Mouse (Mus musculus): Measurements from ENCODE around the gene Kiss1r. TPM values are rescaled to one million over a fixed set of nuclear protein-coding genes. Genes with fewer than 3 reads are reported as not detected.
"Not testable (repeated sequence)": the region's sequence is repeated elsewhere in the genome, so short reads cannot be mapped to it uniquely, and the experiment has no call there.

Gene Kiss1r
- 1 to 10 TPM; 6.6 to 6.7 TPM for total RNA-seq (2021)

DNA sequence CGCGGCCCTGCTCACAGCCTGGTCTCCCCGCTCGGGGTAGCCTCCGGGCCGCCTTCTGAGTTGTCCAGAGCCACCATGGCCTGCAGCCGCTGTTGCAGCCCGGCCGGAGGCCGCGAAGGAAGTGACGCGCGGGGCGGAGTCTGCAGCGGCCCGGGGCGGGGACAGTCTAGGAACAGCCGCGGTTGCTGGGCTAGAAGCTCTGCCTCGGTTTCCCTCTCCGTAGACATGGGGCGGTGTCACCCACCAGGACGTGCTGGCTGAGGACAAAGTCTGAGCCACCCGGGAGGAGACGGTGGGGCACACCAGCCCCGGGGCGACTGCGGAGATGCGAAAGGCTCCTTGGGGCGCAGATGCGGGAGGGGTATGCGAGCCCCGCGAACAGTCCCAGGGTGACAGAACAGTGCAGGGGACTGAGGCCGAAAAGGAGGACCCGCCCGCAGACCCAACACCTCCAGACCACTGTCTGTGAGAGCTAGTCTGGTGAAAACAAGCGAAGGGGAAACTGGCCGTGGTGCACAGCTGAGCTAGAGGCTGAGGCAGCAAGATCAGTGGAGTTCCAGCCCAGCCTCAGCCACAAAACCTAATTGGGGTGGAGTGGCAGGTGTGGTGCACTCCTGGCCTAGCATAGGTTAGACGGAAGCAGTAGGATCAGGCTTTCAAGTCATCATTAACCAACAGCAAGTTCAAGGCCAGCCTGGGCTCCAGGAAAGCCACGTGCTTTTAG is at the start of gene Kiss1r:
Kiss1r (plus strand) TSS at position 164 of the 724 bp plus-strand sequence.
- DNase-seq (ENCODE audit: extremely low spot score in 1 of 2, low spot score in 1 of 2), result peak; percentile 76 to 86

DNA sequence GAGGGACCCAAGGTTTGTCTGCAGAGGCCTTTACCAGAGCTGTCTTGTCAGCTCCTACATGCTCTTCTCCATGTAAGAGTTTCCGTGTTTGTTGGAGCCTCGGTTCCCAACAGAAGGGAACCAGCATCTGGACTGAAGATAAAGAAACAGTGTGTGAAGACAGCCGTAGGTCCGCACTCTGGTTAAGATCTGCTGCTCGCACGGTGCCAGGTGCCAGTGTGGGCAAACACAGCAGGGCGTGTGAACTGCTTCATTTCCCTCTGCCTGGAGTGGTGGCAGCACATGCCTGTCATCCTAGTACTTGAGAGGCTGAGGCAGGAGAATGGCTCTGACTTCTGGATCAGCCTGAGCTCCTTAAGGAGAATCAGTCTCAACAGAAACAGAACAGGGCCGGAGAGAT is 44.9 kb upstream of the Kiss1r start:
- DNase-seq (ENCODE audit: extremely low spot score in 1 of 2, low spot score in 1 of 2), result no peak

DNA sequence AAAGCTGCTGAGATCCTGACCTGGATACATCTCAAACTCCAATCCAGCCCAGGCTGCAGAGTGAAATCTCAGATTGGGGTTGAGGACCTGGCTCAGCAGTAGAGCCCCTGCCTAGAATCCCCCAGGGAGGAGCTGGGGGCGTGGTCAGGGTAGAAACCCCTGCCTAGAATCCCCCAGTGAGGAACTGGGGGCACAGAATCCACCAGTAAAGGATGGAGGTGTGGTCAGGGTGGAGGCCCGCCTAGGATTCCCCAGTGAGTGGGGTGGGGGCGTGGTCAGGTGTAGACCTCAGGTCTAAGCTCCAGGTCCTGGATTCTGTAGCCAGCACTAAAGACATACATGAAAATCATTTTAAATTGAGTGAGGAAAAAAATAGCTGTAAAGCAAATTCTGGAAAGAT is 43.9 kb upstream of the Kiss1r start:
- DNase-seq (ENCODE audit: extremely low spot score in 1 of 2, low spot score in 1 of 2), result no peak

DNA sequence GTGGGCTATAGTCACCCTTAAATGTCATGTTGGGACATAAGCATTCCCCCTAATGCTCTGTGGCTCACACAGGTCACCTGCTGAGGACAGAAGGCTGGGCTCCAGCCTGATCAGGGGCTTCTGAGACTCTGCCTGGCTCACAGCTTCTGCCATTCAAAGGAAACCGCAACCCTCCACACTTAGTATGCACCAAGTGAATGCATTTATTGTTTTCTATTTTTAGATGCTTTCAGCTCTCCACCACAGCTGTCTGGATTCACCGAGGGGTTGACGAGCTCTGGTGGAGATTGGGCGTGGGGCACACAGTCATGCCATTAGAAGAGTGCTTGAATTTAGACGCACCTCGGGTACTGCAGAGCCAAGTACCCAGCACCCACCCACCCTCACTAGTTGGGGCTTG is 43.5 kb upstream of the Kiss1r start:
- no peak for DNase-seq (ENCODE audit: extremely low spot score in 1 of 2, low spot score in 1 of 2)

DNA sequence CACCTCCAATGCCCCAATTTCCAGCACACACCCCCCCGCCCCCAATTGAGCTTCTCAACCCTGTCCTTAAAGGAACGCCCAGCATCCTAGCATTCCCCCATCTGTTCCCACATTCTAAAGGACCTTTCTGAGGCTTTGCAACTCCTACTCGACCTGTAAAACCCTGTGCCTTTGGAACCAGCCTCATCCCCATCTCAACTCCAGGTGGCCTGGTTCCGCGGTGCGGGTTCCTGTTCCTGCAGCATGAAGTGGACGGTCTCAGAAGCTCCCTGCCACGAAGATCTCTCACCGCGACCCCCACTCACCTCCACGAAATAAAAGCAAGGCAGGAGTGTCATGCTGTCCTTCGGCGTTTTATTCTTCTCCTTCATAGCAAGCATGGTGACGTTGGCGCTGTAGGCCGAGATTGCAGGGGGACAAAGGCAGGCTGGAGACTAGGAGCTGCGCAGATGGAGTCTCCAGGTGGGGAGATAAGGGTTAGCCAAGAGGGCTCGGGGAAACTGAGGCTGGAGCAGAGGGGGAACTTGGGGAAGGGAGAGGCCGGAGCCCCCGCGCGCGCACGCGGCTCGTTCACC is 43.0 kb upstream of the Kiss1r start:
- DNase-seq (ENCODE audit: extremely low spot score in 1 of 2, low spot score in 1 of 2), result no peak

DNA sequence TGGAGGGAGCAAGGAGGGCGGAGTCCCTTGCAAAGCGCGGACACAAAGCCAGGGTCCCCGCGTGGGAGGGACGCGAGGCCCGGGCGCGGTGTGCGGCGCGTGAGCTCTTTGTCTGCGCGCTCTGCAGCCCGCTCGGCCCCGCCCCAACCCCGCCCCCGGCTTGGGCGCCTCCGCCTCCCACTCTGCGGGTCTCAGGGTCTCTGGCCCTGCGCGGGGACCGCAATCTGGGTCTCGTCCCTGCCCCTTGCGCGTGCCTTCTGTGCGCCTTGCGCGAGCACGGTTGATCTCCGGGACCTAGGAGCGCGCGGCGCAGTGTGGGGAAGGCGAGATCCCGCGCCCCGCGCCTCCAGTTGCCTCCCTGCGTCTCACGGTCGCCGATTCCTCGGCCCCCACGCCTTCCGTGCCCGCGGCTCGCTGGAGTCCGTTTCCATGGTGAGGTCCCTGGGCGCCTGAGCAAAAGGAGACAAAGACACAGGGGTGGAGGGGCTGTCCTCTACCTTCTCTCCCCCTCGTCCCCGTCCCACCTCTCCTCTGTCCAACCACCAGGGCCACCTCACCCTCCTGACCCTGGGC is 42.4 kb upstream of the Kiss1r start, which contains the start of the genes Prtn3 and Plppr3:
Prtn3 (plus strand) TSS at position 187 of the 573 bp plus-strand sequence.
Plppr3 (minus strand) TSS at position 345 of the 573 bp plus-strand sequence.
- no peak for DNase-seq (ENCODE audit: extremely low spot score in 1 of 2, low spot score in 1 of 2)

DNA sequence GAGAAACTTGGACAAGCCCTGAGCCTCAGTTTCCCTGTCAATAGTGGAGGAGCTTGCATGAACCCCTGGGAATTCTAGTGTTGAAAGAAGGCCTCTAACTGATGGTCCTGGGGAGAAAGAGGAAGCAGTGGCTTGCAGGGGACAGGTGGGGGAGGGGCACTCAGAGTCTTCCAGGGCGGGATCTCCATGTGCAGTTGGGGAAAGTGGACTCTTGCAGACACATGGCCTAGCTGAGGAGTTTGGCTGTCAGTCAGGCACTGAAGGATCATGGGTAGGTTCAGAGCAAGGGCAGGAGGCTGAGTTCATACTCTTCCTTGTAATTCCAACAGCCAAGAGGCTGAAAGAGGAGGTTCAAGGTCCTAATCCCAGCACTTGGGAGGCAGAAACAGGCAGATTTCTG is 39.6 kb upstream of the Kiss1r start:
- DNase-seq (ENCODE audit: extremely low spot score in 1 of 2, low spot score in 1 of 2), result no peak

DNA sequence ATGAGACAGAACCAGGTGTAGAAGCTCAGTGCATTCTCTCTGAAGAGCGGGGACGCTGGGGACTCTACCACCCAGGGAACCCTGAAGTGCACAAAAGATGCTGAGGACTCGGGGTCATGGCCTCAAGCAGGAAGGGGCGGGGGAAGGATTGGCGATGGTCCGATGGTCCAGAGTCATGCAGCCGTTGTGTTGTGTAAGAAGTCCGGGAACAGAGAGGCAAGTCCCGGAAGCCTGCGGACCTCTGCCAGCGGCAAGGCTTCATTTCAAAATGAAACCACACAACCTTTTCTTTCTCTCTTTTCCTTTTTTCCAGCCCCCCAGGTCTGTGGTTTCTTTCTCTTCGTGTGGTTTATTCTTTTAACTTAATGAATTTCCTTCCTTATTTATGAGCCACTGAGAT is 39.0 kb upstream of the Kiss1r start:
- DNase-seq (ENCODE audit: extremely low spot score in 1 of 2, low spot score in 1 of 2), result no peak

DNA sequence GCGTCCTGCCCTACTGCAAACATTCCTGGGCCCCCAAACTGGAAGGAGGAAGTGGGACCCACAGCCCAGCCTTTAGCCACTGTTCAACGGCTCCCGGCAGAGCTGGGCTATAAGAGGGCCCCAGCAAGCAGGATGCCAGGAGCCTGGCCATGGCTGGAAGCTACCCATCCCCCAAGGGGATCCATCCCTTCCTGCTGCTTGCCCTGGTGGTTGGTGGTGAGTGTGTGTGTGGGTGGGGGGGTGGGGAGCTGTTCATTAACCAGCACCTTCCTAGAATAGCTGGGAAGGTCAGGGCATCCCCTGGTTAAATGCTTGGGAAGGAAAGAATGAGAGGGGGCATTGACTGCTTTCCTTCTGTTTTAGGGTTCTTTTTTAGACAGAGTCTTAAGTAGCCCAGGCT is 37.2 kb upstream of the Kiss1r start:
- no peak for DNase-seq (ENCODE audit: extremely low spot score in 1 of 2, low spot score in 1 of 2)

DNA sequence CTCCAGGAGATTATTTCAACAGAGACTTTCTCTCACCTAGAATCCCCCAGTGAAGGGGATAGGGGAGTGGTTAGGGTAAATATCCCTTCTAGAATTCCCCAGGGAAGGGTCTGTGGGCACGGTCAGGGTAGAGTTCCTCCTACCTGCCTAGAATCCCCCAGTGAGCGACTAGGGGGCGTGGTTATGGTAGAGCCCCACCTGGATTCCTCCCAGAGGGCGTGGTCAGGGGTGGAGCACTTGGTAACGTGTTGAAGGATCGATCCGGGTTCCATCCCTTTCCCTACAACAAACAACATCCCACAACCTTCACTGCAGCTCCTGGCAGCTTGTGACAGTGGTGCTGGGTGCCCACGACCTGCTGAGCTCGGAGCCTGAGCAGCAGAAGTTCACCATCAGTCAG is 36.0 kb upstream of the Kiss1r start:
- no peak for DNase-seq (ENCODE audit: extremely low spot score in 1 of 2, low spot score in 1 of 2)

DNA sequence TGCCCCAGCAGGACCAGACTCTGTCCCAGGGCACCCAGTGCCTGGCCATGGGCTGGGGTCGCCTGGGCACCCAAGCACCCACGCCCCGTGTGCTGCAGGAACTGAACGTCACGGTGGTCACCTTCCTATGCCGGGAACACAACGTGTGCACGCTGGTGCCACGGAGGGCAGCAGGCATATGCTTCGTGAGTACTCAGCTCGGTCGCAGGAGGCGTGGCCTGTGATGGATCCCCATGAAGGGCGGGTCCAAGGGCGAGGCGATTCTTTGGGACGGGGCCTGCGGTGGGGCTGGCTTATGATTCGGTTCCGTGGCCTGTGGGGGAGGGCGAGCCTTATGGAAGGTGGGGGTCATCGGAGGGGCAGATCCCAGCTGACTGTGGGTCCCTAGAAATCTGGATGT is 34.8 kb upstream of the Kiss1r start:
- DNase-seq (ENCODE audit: extremely low spot score in 1 of 2, low spot score in 1 of 2), result no peak

DNA sequence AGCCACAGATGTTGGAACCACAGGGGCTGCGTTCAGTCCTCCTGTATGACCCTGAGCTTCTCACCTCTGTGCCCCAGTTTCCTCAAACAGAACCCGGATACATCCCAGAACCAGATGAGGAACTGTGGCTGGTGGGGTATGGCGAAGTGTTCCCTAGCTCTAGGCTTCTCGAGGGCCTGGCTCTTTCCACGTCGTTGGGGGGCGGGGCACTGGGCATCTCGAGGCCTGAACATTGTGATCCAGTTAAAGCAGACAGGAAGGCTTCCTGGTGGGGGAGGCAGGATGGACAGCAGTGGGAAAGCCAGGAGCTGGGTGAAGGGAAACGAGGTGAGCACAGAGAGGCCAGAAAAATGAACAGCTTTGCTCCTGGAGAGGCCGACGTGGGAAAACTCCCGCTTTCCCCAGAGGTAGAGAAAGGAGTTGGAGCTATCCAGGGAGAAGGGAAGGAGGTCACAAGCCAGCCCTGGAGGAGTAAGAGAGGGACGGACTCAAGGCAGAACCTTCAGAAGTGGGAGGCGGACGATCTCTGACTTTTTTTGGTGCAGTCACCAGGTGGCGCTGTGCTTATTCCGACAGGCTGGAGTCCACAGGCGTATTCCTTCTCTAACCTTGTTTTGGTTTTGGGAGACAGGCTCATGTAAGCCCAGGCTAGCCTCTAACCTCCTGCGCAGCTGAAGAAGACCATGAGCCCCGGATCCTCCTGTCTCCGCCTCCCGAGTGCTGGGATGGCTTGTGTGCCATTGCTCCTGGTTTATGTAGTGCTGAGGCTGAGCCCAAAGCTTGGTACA is 33.3 kb upstream of the Kiss1r start:
- peak; percentile 59 to 88 for DNase-seq (ENCODE audit: extremely low spot score in 1 of 2, low spot score in 1 of 2)

DNA sequence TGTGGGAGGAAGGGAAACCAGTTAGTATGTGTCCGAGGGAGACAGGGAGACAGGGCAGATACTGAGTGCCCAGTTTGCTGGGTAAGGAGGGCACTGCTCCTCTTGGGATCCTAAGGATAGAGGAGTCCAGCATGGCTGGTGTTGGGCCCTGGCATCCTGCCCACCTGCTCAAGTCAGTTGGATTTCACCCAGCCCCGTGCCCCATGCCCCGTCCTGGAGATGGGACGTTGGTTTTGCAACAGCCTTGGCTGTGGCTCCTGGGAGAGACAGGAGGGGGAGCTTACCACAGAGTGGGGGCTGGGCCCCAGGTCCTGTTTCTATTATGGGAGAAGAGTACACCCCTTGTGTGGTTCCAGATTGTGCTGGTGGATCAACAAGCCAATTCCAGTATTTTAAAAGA is 32.3 kb upstream of the Kiss1r start:
- DNase-seq (ENCODE audit: extremely low spot score in 1 of 2, low spot score in 1 of 2), result no peak

DNA sequence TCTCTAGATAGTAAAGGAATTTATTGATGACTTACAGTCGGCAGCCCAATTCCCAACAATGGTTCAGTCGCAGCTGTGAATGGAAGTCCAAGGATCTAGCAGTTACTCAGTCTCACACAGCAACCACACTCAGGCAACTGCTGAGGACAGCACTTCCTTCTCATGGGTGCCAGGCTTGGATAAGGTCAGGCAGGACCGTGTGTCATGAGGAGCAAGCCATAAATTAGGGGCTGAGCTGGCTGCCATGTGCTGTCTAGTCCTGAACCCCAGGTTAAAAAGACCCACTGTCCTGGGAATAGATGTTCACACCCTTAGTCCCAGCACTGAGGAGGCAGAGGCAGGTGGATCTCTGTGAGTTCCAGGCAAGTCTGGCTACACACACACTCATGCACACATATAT is 31.8 kb upstream of the Kiss1r start:
- DNase-seq (ENCODE audit: extremely low spot score in 1 of 2, low spot score in 1 of 2), result not testable (repeated sequence)

DNA sequence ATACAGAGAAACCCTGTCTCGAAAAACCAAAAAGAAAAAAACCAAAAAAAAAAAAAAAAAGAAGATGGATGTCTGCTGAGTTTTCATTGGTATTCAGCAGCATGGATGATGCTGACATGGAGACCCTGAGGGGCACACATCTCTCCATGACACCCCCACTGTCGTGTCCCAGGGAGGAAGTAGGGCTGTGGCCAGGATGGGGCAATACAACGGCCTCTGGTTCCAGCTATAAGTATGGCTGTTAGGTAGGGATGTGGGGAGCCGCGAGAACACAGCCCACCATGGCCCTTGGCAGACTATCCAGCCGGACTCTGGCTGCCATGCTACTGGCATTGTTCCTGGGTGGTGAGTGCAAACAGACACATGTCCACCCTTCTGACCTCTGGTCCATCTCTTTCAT is 30.7 kb upstream of the Kiss1r start, which contains the start of gene Elane:
Elane (plus strand) TSS at position 194 of the 400 bp plus-strand sequence.
- no peak for DNase-seq (ENCODE audit: extremely low spot score in 1 of 2, low spot score in 1 of 2)

DNA sequence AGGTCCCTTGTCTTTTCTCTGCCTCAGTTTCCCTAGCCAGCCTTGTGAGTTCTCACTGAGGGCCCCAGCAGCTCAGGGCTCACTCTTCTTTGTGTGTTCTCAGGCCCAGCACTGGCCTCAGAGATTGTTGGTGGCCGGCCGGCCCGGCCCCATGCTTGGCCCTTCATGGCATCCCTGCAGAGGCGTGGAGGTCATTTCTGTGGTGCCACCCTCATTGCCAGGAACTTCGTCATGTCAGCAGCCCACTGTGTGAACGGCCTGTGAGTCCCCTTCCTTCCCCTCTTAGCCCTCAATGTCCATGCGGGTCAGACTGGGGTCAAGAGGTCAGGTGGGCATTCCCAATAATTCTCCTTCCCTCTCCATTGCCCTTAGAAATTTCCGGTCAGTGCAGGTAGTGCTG is 30.2 kb upstream of the Kiss1r start:
- DNase-seq (ENCODE audit: extremely low spot score in 1 of 2, low spot score in 1 of 2), result no peak

DNA sequence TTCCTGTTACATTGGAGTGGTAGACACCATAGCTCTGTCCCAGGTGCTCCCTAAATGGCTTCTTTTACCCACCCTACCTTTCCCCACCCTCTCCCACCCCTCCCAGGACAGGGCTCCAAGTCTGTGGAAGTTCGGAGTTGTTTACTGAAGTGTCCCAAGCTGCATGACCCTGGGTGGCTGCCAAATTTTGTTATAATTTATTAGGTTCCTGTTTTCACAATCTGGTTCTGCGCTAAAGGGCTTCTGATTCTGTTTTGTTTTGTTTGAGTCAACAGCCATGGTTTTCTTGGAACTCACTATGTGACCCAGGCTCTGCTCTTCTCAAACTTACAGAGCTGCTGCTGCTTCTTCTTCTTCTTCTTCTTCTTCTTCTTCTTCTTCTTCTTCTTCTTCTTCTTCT is 27.4 kb upstream of the Kiss1r start:
- no peak for DNase-seq (ENCODE audit: extremely low spot score in 1 of 2, low spot score in 1 of 2)

DNA sequence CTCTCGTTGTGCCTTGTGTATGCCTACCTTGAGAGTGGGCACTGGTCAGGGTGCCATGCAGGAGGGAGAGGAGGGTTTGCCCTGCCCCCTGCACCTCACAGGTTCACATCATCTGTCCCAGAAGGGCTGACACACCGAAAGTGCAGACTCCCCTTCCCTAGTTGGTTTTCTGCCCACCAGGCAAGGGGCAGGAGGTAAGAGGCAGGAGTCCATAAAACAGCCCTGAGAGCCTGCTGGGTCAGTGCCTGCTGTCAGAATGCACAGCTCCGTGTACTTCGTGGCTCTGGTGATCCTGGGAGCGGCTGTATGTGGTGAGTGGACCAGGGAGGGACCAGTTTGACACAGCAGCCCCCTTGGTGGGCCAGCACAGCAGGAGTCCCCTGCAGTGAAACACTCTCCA is 26.1 kb upstream of the Kiss1r start, which contains the start of gene Cfd:
Cfd (plus strand) TSS at position 184 of the 400 bp plus-strand sequence.
- DNase-seq (ENCODE audit: extremely low spot score in 1 of 2, low spot score in 1 of 2), result no peak

DNA sequence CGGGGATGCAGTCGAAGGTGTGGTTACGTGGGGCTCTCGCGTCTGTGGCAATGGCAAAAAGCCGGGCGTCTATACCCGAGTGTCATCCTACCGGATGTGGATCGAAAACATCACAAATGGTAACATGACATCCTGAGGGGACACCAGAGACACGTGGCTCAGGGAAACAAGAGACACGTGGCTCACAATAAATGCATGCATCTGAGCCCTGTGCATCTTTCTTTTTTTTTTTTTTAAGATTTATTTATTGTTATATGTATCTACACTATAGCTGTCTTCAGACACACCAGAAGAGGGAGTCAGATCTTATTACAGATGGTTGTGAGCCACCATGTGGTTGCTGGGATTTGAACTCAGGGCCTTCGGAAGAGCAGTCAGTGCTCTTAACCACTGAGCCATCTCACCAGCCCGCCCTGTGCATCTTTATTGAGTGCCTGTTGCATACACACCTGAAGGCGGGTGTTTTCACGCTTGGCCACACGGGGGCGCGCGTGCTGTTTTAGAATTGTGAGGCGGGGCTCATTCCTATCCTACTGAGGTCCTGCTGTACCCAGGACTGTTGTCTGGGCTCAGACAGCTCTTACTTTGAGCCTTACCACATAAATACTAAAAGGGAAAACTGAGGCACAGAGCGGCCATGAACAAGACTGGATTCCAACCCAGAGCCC is 24.2 kb upstream of the Kiss1r start:
- DNase-seq (ENCODE audit: extremely low spot score in 1 of 2, low spot score in 1 of 2), result peak; percentile 58 to 88

DNA sequence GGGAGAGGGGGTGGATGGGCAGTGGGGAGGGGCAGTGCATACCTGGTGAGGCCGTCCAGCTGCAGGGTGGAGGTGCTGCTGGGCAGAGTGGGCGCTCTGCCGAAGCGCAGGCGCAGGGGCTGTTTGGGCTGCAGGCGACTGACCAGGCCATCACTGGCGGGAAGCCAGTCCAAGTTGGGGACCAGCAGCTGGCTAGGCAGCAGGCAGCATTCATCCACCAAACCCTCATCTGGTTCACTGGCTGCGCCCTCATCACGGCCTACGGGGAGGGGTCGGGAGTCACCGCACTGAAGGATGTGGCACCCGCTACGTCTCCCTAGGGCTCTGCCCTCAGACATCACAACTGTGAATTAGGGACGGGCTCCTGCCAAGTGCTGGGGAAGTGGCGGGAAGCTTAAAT is 20.5 kb upstream of the Kiss1r start:
- DNase-seq (ENCODE audit: extremely low spot score in 1 of 2, low spot score in 1 of 2), result no peak

Data from layer of hippocampus, postnatal 25 days (tissue).